Mouse (Mus musculus) erythroblast, adult 5-6 weeks (primary cell): ENCODE measurements around the gene C8a. TPM values are rescaled to one million over a fixed set of nuclear protein-coding genes. Genes with fewer than 3 reads are reported as not detected.

Experiments used
- ATAC-seq: replicated peaks from 2 replicates; pipeline ENCODE4 v1.8.0; 2016; ENCODE audit warnings: moderate number of reproducible peaks, mild to moderate bottlenecking, moderate TSS enrichment, inconsistent platforms; ENCODE audit not compliant: poor library complexity, low FRiP score, severe bottlenecking
- total RNA-seq, 2 experiments: library from RNA; stranded (forward) in 1 of 2; stranded (reverse) in 1 of 2; fragments of 150-400 nt in 1 of 2; fragments of 200-764, 138-1000 nt in 1 of 2; gene quantifications; 2 replicates each; pipeline versions ENCODE4 v1.2.3 to v1.2.4; 2015 to 2017; ENCODE audit warnings: low replicate concordance in 2 of 2

Gene C8a
- total RNA-seq, 2 experiments from 2014 or later, result not detected

DNA sequence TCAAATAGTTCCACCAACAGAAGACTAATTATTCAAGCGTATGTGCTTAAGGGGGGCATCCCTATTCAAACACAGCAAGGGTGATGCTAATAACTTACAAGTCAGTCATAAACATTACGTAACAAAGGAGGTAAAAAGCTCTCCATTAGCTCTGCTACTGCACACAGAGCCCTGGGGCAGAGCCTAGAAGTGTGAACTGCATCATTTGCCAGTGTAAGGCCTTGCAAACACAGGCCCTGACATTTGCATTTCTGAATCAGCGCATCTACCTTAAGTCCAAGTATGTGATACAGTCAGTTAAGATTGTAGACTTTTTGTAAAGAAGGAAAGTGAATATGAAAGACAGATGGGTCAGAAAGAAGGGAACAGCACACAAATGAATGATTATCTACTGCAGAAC is 94.8 kb downstream of the C8a start:
- ATAC-seq, result no peak

- ATAC-seq, result no peak
Measured at GRCm38 (mm10) chr4:104779460-104779859, 96.7 kb downstream of the C8a start.

DNA sequence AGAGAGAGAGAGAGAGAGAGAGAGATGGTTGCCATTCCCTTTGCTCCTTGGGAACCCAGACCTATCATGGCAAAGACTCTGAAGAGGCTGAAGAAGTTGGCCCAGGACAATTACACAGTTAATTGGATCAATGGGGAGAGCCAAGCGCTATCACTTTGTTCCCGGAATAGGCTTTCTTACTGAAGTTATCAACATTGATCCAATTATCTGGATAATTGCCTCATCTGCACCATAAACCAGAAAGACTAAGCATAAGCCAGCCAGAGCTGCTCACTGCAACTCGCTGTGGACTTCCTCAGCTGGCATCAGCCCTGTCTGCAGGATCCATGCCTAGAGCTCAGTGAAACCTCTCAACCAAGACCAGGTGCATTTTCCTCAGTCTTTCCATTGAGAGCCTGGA is 100.6 kb downstream of the C8a start:
- ATAC-seq, result no peak

DNA sequence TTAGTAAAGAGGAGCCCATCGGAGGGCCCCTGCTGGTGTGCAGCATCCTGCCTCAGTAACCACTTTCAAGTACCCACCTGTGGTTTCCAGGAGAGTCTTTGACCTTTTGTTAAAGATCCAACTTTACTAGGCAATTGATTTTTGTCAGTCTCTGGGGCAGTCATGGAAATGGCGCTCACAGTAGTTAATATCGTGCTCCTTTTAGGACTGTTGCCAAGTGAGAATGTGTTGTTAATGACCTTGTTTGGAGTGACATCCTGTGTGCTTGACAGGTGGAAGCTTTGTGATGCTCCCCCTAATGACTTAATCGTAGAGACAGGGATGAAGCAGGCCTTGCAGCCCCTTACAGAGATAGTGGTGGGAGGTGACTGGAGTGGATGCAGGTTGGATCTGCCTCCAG is 105.9 kb downstream of the C8a start:
- ATAC-seq, result no peak

GRCm38 (mm10) chr4:104769602-104770001 is 106.6 kb downstream of the C8a start:
- ATAC-seq, result no peak

DNA sequence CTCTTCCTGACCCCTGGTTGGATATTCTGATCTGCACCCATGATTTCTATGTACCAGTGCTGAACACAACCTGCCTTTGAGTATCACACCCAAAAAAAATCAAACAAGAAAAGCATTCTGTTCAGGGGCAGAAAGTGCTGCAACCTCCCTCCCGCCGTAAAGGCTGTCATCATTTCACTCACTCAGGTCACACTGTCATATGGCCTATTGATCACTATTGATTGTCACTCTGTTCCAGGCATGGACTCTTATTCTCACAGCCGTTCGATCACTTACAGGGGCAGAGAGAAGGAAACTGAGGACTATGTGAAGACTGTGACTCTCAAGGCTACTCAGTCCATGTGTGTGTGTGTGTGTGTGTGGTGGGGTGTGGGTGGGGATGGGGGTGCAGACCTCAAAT is 108.0 kb downstream of the C8a start:
- no peak for ATAC-seq

DNA sequence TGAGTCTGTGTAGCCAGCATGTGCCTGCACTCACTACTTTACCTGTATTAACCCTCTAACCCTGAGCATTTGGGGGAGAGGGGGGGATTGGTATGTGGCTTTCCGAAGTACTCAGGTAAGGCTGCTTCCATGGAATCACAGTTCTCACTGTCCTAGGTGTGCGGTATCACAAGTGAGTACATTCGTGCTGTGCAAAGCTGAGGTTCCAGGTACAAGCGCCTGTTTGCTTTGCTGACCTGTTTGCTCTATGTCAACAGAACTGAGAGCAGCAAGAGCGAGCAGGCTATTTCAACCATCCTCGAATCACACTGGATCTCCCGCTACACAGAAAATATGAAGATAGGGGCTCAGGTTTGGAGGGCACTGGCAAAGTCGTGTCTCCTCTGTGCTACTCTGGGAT is 110.1 kb downstream of the C8a start, which contains the start of gene C8b:
TSS of gene C8b (plus strand) at position 253 of the 400 bp plus-strand sequence.
- ATAC-seq, result no peak

Other genes starting within 250 kb of the C8a start
- gene C8b, start 110.1 kb downstream of the C8a start, total RNA-seq (2015; ENCODE audit: low replicate concordance), result not detected in 2 replicates
- gene C8b, start 110.1 kb downstream of the C8a start, total RNA-seq (2017; ENCODE audit: low replicate concordance), result not detected in 2 replicates
- gene Gm17662, start 19.1 kb downstream of the C8a start, total RNA-seq (2015; ENCODE audit: low replicate concordance), result not detected in 2 replicates
- gene Gm17662, start 19.1 kb downstream of the C8a start, total RNA-seq (2017; ENCODE audit: low replicate concordance), result not detected in 2 replicates
- not detected in 2 replicates for gene Fyb2, start 37.1 kb upstream of the C8a start, total RNA-seq (2015; ENCODE audit: low replicate concordance)
- gene Fyb2, start 37.1 kb upstream of the C8a start, total RNA-seq (2017; ENCODE audit: low replicate concordance), result not detected in 2 replicates
- gene Prkaa2, start 233.5 kb upstream of the C8a start, total RNA-seq (2015; ENCODE audit: low replicate concordance), result 0.21 TPM in 1 of 2 replicates, not detected in the other
- gene Prkaa2, start 233.5 kb upstream of the C8a start, total RNA-seq (2017; ENCODE audit: low replicate concordance), result 0.09 TPM in 1 of 2 replicates, not detected in the other